Mouse (Mus musculus) intestine, embryonic 16.5 days (tissue): ENCODE results near the gene Akap1. TPM values are rescaled to one million over a fixed set of nuclear protein-coding genes. Genes with fewer than 3 reads are reported as not detected.

ENCODE experiments used
- ATAC-seq: fragments of 200-750 bp; cut with Nextera tagmentation; 2 replicates; pipeline ENCODE4 v1.8.0; 2017; ENCODE audit warnings: moderate TSS enrichment, moderate library complexity
- H3K27ac ChIP-seq: fragments of 300-500 bp; sonication (generic); 2 replicates; pipeline ENCODE4 v1.5.1; 2014; ENCODE audit warnings: mild to moderate bottlenecking, low read length
- H3K27me3 ChIP-seq: fragments of 300-500 bp; sonication (generic); replicated peaks from 2 replicates; pipeline ENCODE4 v1.6.1; 2014; ENCODE audit warnings: low read length, control low read depth, mixed read lengths; ENCODE audit not compliant: control insufficient read depth, insufficient read depth
- H3K36me3 ChIP-seq: fragments of 300-500 bp; sonication (generic); 2 replicates; pipeline ENCODE4 v1.6.1; 2014; ENCODE audit warnings: low read length, control low read depth; ENCODE audit not compliant: control insufficient read depth, insufficient read depth
- H3K4me1 ChIP-seq: fragments of 300-500 bp; sonication (generic); 2 replicates; pipeline ENCODE4 v1.6.1; 2014; ENCODE audit warnings: low read length, control low read depth, mixed read lengths; ENCODE audit not compliant: control insufficient read depth, insufficient read depth
- H3K4me2 ChIP-seq: fragments of 300-500 bp; sonication (generic); 2 replicates; pipeline ENCODE4 v1.6.1; 2014; ENCODE audit warnings: low read depth, low read length, control low read depth
- H3K4me3 ChIP-seq: fragments of 300-500 bp; sonication (generic); 2 replicates; pipeline ENCODE4 v1.5.1; 2014; ENCODE audit warnings: mild to moderate bottlenecking, low read length
- H3K9ac ChIP-seq: fragments of 300-500 bp; sonication (generic); 2 replicates; pipeline ENCODE4 v1.6.1; 2014; ENCODE audit warnings: low read depth, low read length
- H3K9me3 ChIP-seq: fragments of 300-500 bp; sonication (generic); 2 replicates; pipeline ENCODE4 v1.6.1; 2016; ENCODE audit warnings: low read length, control low read depth; ENCODE audit not compliant: control insufficient read depth
- WGBS: fragments of 180-500 bp; shearing (Covaris S2); extraction: QIAGEN DNeasy Blood & Tissue Kit; methylation state at CpG from one replicate; pipeline ENCODE4 v1.1.7; 2014; 5-methylcytosine and 5-hydroxymethylcytosine counted together
- polyA plus RNA-seq: library from polyadenylated mRNA; unstranded; fragments of >200 nt; fragmentation: Nextera tagmentation; extraction: Ambion mirVana; gene quantifications from 2 replicates; pipeline ENCODE4 v1.2.1, GENCODE M21; 2015

Gene Akap1
- polyA plus RNA-seq, 1 experiment from 2014 or later: 27.5 TPM

GRCm38 (mm10) chr11:88862355-88862754 lies 2.0 kb downstream of the Akap1 start:
- Histone ChIP-seq H3K9ac (peak overlapping the region; percentile 87), H3K4me3 (peak overlapping the region; percentile 87)

GRCm38 (mm10) chr11:88861060-88861459 lies 3.3 kb downstream of the Akap1 start:
- H3K4me1 ChIP-seq: peaks cover 32% of the 10 kb centered on the region
- no peak for ATAC-seq
- H3K36me3 ChIP-seq: no peaks in the 10 kb centered on the region; the same call in 1 of the 2 replicates
- H3K9ac ChIP-seq: no peak overlapping the region
- 54% methylated on average over 3 of the region's 3 CpGs for WGBS
- H3K4me2 ChIP-seq: no peak overlapping the region
- H3K27ac ChIP-seq: no peak overlapping the region
- H3K27me3 ChIP-seq: no peaks in the 10 kb centered on the region
- no peak overlapping the region for H3K4me3 ChIP-seq
- H3K9me3 ChIP-seq: no peaks in the 10 kb centered on the region

More at GRCm38 (mm10) chr11:88862355-88862754, 2.0 kb downstream of the Akap1 start:
- WGBS: 61% methylated on average over 2 of the region's 2 CpGs
- Histone ChIP-seq H3K27me3 (no peaks in the 10 kb centered on the region), H3K27ac (peak overlapping the region; percentile 80), H3K36me3 (no peaks in the 10 kb centered on the region; the same call in 1 of the 2 replicates), H3K9me3 (no peaks in the 10 kb centered on the region), H3K4me2 (peak overlapping the region; percentile 89), H3K4me1 (peaks cover 25% of the 10 kb centered on the region)
- ATAC-seq: no peak

GRCm38 (mm10) chr11:88860641-88861040 lies 3.7 kb downstream of the Akap1 start:
- Histone ChIP-seq H3K9me3 (no peaks in the 10 kb centered on the region), H3K9ac (peak overlapping the region; percentile 37; the same call in 1 of the 2 replicates), H3K4me3 (no peak overlapping the region), H3K4me1 (peaks cover 32% of the 10 kb centered on the region), H3K4me2 (no peak overlapping the region), H3K27me3 (no peaks in the 10 kb centered on the region), H3K36me3 (no peaks in the 10 kb centered on the region; the same call in 1 of the 2 replicates), H3K27ac (no peak overlapping the region)
- ATAC-seq: no peak
- WGBS: 91% methylated on average over 3 of the region's 3 CpGs

- Histone ChIP-seq H3K4me3 (no peak overlapping the region), H3K36me3 (no peaks in the 10 kb centered on the region; the same call in 1 of the 2 replicates), H3K27me3 (no peaks in the 10 kb centered on the region), H3K27ac (peak overlapping the region; percentile 20), H3K4me1 (peaks cover 25% of the 10 kb centered on the region), H3K9me3 (no peaks in the 10 kb centered on the region), H3K4me2 (no peak overlapping the region), H3K9ac (no peak overlapping the region)
- 62% methylated on average over 3 of the region's 3 CpGs for WGBS
- ATAC-seq: no peak
Measured at GRCm38 (mm10) chr11:88857311-88858005, 6.9 kb downstream of the Akap1 start.

- Histone ChIP-seq H3K9ac (no peak overlapping the region), H3K4me2 (no peak overlapping the region), H3K36me3 (no peaks in the 10 kb centered on the region; the same call in 1 of the 2 replicates), H3K4me3 (no peak overlapping the region), H3K27ac (peak overlapping the region; percentile 50), H3K9me3 (no peaks in the 10 kb centered on the region), H3K27me3 (no peaks in the 10 kb centered on the region), H3K4me1 (peaks cover 16% of the 10 kb centered on the region)
- WGBS: 52% methylated on average over 2 of the region's 2 CpGs
- peak; percentile 47 for ATAC-seq
Measured at GRCm38 (mm10) chr11:88856383-88856782, 8.0 kb downstream of the Akap1 start.

- Histone ChIP-seq H3K4me2 (no peak overlapping the region), H3K9ac (0 out of 2 replicates have a peak overlapping the region, but pooled peaks have one; percentile 37), H3K9me3 (no peaks in the 10 kb centered on the region), H3K27ac (peak overlapping the region; percentile 50), H3K27me3 (no peaks in the 10 kb centered on the region), H3K4me1 (peaks cover 11% of the 10 kb centered on the region), H3K4me3 (no peak overlapping the region), H3K36me3 (no peaks in the 10 kb centered on the region; the same call in 1 of the 2 replicates)
- no peak for ATAC-seq
- 56% methylated on average over 4 of the region's 4 CpGs for WGBS
Measured at GRCm38 (mm10) chr11:88855795-88856194, 8.6 kb downstream of the Akap1 start.

- no peak overlapping the region for H3K27ac ChIP-seq
- WGBS: 90% methylated on average over 2 of the region's 2 CpGs
- ATAC-seq: no peak
Measured at GRCm38 (mm10) chr11:88853588-88853987, 10.8 kb downstream of the Akap1 start.

GRCm38 (mm10) chr11:88852806-88853205 lies 11.6 kb downstream of the Akap1 start:
- Histone ChIP-seq H3K4me1 (peaks cover 26% of the 10 kb centered on the region), H3K27ac (no peak overlapping the region), H3K9me3 (no peaks in the 10 kb centered on the region), H3K9ac (no peak overlapping the region), H3K4me2 (no peak overlapping the region), H3K27me3 (no peaks in the 10 kb centered on the region), H3K4me3 (no peak overlapping the region), H3K36me3 (no peaks in the 10 kb centered on the region)
- no peak for ATAC-seq
- WGBS: 98% methylated on average over 4 of the region's 4 CpGs

More at GRCm38 (mm10) chr11:88853588-88853987, 10.8 kb downstream of the Akap1 start:
- H3K9me3 ChIP-seq: no peaks in the 10 kb centered on the region
- no peak overlapping the region for H3K4me2 ChIP-seq
- no peaks in the 10 kb centered on the region for H3K36me3 ChIP-seq
- no peak overlapping the region for H3K9ac ChIP-seq
- H3K4me1 ChIP-seq: peaks cover 22% of the 10 kb centered on the region
- H3K4me3 ChIP-seq: no peak overlapping the region
- H3K27me3 ChIP-seq: no peaks in the 10 kb centered on the region

- Histone ChIP-seq H3K27ac (no peak overlapping the region), H3K27me3 (no peaks in the 10 kb centered on the region), H3K4me1 (peaks cover 24% of the 10 kb centered on the region), H3K4me2 (no peak overlapping the region), H3K4me3 (no peak overlapping the region), H3K9ac (no peak overlapping the region), H3K36me3 (no peaks in the 10 kb centered on the region), H3K9me3 (no peaks in the 10 kb centered on the region)
- no peak for ATAC-seq
- WGBS: 86% methylated on average over 15 of the region's 15 CpGs
Measured at GRCm38 (mm10) chr11:88851049-88851825, 13.1 kb downstream of the Akap1 start.
